Mouse (Mus musculus) mammary gland, adult 2 months (tissue): ENCODE results near the gene Scel. TPM values are rescaled to one million over a fixed set of nuclear protein-coding genes. Genes with fewer than 3 reads are reported as not detected.

Source experiments
- polyA plus RNA-seq: library from polyadenylated mRNA; depleted of rRNA; stranded (reverse); fragments of >200 nt; gene quantifications from 2 replicates; pipeline ENCODE4 v1.2.3, GENCODE M21; 2012; ENCODE audit warnings: low replicate concordance; rRNA removed

The Scel gene
- polyA plus RNA-seq = 0.93 TPM in 1 of 2 replicates, not detected in the other

DNA sequence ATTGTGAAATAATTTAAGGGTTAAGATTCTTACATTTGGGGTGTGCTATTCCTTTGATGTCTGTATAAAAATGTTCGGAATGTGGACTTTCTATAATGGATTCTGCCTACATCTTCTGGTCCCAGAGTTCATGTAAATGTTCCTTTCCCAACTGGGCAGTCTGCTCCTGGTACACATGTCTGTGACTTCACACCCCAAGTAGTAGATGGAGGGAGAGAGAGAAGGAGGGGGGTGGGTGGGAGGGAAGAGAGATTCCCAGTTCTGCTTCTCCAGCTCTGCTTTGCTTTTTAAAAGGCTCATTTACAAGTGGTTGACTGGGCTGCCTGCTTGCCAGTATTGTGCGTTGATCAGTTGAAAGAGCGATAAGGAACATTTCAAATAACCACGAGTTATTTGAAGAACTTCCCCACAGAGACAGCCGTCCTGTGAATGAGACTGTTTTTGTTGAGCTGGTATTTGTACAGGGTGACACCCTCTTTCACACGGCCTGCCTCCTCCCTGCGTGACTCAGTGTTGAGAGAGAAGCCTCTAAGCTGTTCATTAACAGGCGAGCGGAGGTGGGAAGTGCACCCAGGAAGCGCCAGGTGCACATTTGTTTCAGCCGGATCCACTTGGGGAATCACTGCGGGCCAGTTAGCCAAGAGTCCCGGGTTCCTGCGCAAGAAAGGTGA, at the start of gene Scel:
Gene Scel (plus strand): TSS at position 541 of the 671 bp plus-strand sequence.

DNA sequence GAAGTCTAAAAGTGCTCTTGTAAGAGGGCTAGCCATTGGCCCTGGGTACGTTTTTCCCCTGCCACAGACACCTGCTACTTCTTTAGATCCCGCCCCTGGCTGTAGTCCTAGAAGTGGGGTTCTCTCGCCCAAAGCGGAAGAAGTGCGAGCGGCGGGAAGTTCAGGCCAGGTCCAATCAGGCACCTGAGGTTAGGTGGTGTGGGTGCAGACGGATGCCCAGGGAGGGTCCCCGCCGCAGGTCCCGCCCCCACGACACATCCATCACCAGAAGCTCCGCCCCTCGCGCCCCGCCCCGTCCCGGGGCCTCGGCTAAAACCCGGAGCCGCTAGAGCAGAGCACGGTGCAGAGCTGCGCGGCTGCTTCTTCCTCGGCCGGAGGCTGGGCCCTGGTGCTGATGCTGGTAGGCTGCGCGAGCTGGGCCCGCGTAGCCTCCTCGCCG, 136.8 kb downstream of the Scel start, which contains the start of gene Slain1:
Gene Slain1 (plus strand): TSS at position 333 of the 439 bp plus-strand sequence.

Other genes with a start within 250 kb of the Scel start
- gene Mycbp2, start 166.5 kb upstream of the Scel start, polyA plus RNA-seq = 24.3 and 27.4 TPM in 2 replicates
- gene Slain1, start 136.9 kb downstream of the Scel start, polyA plus RNA-seq = 6.9 and 15.1 TPM in 2 replicates